Mouse (Mus musculus): ENCODE data around the gene Rsph14.

GRCm38 (mm10) chr10:75068086-75068485 lies 35.7 kb upstream of the Rsph14 start:
- TF ChIP-seq CTCF (IDR thresholded peaks at IDR 0.05) = no peak
- no peak for TF ChIP-seq EP300 (IDR thresholded peaks at IDR 0.05)

Measured in lung, postnatal 0 days (tissue).